Mouse (Mus musculus) neural tube, embryonic 14.5 days (tissue): ENCODE results near the gene Reep1. TPM values are rescaled to one million over a fixed set of nuclear protein-coding genes. Genes with fewer than 3 reads are reported as not detected.
A peak's percentile ranks its signal among the peaks of the same experiment; 100 is the strongest.

Source experiments
- ATAC-seq: fragments of 200-750 bp; cut with Nextera tagmentation; 2 replicates; pipeline ENCODE4 v1.8.0; 2017; ENCODE audit warnings: low read depth, mild to moderate bottlenecking, moderate TSS enrichment, moderate library complexity
- H3K27ac ChIP-seq: fragments of 300-500 bp; sonication (generic); 2 replicates; pipeline ENCODE4 v1.5.1; 2014; ENCODE audit warnings: low read depth, mild to moderate bottlenecking, control low read depth, low read length, moderate library complexity, mixed read lengths
- H3K27me3 ChIP-seq: fragments of 300-500 bp; sonication (generic); 2 replicates; pipeline ENCODE4 v1.6.1; 2014; ENCODE audit warnings: low read length; ENCODE audit not compliant: control insufficient read depth, insufficient read depth
- H3K36me3 ChIP-seq: fragments of 300-500 bp; sonication (generic); 2 replicates; pipeline ENCODE4 v1.6.1; 2014; ENCODE audit warnings: low read length, mixed read lengths; ENCODE audit not compliant: control insufficient read depth, insufficient read depth
- H3K4me1 ChIP-seq: fragments of 300-500 bp; sonication (generic); 2 replicates; pipeline ENCODE4 v1.6.1; 2014; ENCODE audit warnings: low read length; ENCODE audit not compliant: control insufficient read depth, insufficient read depth
- H3K4me2 ChIP-seq: fragments of 300-500 bp; sonication (generic); 2 replicates; pipeline ENCODE4 v1.6.1; 2014; ENCODE audit warnings: mild to moderate bottlenecking, low read depth, low read length, control low read depth
- H3K4me3 ChIP-seq: fragments of 300-500 bp; sonication (generic); 2 replicates; pipeline ENCODE4 v1.5.1; 2014; ENCODE audit warnings: low read depth, low read length, control low read depth, mixed read lengths
- H3K9ac ChIP-seq: fragments of 300-500 bp; sonication (generic); replicated peaks from 2 replicates; pipeline ENCODE4 v1.6.1; 2014; ENCODE audit warnings: low read depth, mild to moderate bottlenecking, control low read depth, low read length, mixed read lengths
- H3K9me3 ChIP-seq: fragments of 300-500 bp; sonication (generic); 2 replicates; pipeline ENCODE4 v1.6.1; 2016; ENCODE audit warnings: low read length; ENCODE audit not compliant: control insufficient read depth
- WGBS: fragments of 180-500 bp; shearing (Covaris S2); extraction: QIAGEN DNeasy Blood & Tissue Kit; methylation state at CpG from one replicate; pipeline ENCODE4 v1.1.7; 2014; 5-methylcytosine and 5-hydroxymethylcytosine counted together
- polyA plus RNA-seq: library from polyadenylated mRNA; unstranded; fragments of >200 nt; fragmentation: Nextera tagmentation; extraction: Ambion mirVana; gene quantifications from 2 replicates; pipeline ENCODE4 v1.2.1, GENCODE M21; 2014

Reep1 gene
- polyA plus RNA-seq, 1 experiment from 2014 or later, result 332 TPM

GRCm38 (mm10) chr6:71783165-71783564 is 75.8 kb downstream of the Reep1 start:
- H3K9ac ChIP-seq, result no peak overlapping the region
- ATAC-seq, result no peak
- H3K4me2 ChIP-seq, result no peak overlapping the region
- peaks cover 33% of the 10 kb centered on the region for H3K36me3 ChIP-seq
- 88% methylated on average over 5 of the region's 5 CpGs for WGBS
- no peaks in the 10 kb centered on the region for H3K4me1 ChIP-seq
- H3K27ac ChIP-seq, result no peak overlapping the region
- H3K4me3 ChIP-seq, result no peak overlapping the region
- no peaks in the 10 kb centered on the region for H3K27me3 ChIP-seq
- H3K9me3 ChIP-seq, result no peaks in the 10 kb centered on the region

GRCm38 (mm10) chr6:71788348-71788747 is 81.0 kb downstream of the Reep1 start:
- WGBS, result 85% methylated on average over 9 of the region's 9 CpGs
- Histone ChIP-seq H3K27me3 (no peaks in the 10 kb centered on the region), H3K4me2 (no peak overlapping the region)

GRCm38 (mm10) chr6:71791771-71792170 is 84.4 kb downstream of the Reep1 start:
- H3K9me3 ChIP-seq, result no peaks in the 10 kb centered on the region
- WGBS, result 88% methylated on average over 6 of the region's 6 CpGs
- no peak for ATAC-seq
- H3K9ac ChIP-seq, result no peak overlapping the region
- no peak overlapping the region for H3K4me3 ChIP-seq
- peaks cover 8% of the 10 kb centered on the region for H3K36me3 ChIP-seq
- no peak overlapping the region for H3K27ac ChIP-seq
- no peaks in the 10 kb centered on the region for H3K27me3 ChIP-seq
- no peak overlapping the region for H3K4me2 ChIP-seq
- no peaks in the 10 kb centered on the region for H3K4me1 ChIP-seq

More at GRCm38 (mm10) chr6:71788348-71788747, 81.0 kb downstream of the Reep1 start:
- H3K9me3 ChIP-seq, result no peaks in the 10 kb centered on the region
- no peak overlapping the region for H3K27ac ChIP-seq
- H3K9ac ChIP-seq, result no peak overlapping the region
- no peaks in the 10 kb centered on the region for H3K4me1 ChIP-seq
- no peak overlapping the region for H3K4me3 ChIP-seq
- peaks cover 4% of the 10 kb centered on the region for H3K36me3 ChIP-seq
- ATAC-seq, result no peak

- no peaks in the 10 kb centered on the region for H3K27me3 ChIP-seq
- no peak for ATAC-seq
- H3K9me3 ChIP-seq, result no peaks in the 10 kb centered on the region
- H3K36me3 ChIP-seq, result peaks cover 19% of the 10 kb centered on the region
- H3K4me1 ChIP-seq, result no peaks in the 10 kb centered on the region
- H3K4me2 ChIP-seq, result no peak overlapping the region
- WGBS, result 75% methylated on average over 3 of the region's 3 CpGs
- H3K27ac ChIP-seq, result no peak overlapping the region
- no peak overlapping the region for H3K4me3 ChIP-seq
- no peak overlapping the region for H3K9ac ChIP-seq
Observed at GRCm38 (mm10) chr6:71799391-71799790, 92.0 kb downstream of the Reep1 start.

GRCm38 (mm10) chr6:71801011-71801713 is 93.8 kb downstream of the Reep1 start:
- no peak overlapping the region for H3K9ac ChIP-seq

GRCm38 (mm10) chr6:71801714-71802094 is 94.3 kb downstream of the Reep1 start:
- no peak overlapping the region for H3K4me2 ChIP-seq
- H3K4me1 ChIP-seq, result no peaks in the 10 kb centered on the region
- H3K4me3 ChIP-seq, result no peak overlapping the region
- no peak overlapping the region for H3K9ac ChIP-seq
- H3K27ac ChIP-seq, result no peak overlapping the region
- ATAC-seq, result no peak
- H3K36me3 ChIP-seq, result peaks cover 12% of the 10 kb centered on the region; the same call in 1 of the 2 replicates
- H3K27me3 ChIP-seq, result no peaks in the 10 kb centered on the region
- H3K9me3 ChIP-seq, result no peaks in the 10 kb centered on the region
- WGBS, result 68% methylated on average over 10 of the region's 10 CpGs

More at GRCm38 (mm10) chr6:71801011-71801713, 93.8 kb downstream of the Reep1 start:
- no peak for ATAC-seq
- Histone ChIP-seq H3K4me1 (no peaks in the 10 kb centered on the region), H3K9me3 (no peaks in the 10 kb centered on the region), H3K4me3 (no peak overlapping the region), H3K27me3 (no peaks in the 10 kb centered on the region), H3K27ac (no peak overlapping the region), H3K36me3 (peaks cover 14% of the 10 kb centered on the region; the same call in 1 of the 2 replicates), H3K4me2 (no peak overlapping the region)
- WGBS, result 71% methylated on average over 7 of the region's 7 CpGs

GRCm38 (mm10) chr6:71803609-71804008 is 96.2 kb downstream of the Reep1 start:
- WGBS, result 93% methylated on average over 1 of the region's 1 CpGs
- Histone ChIP-seq H3K9me3 (no peaks in the 10 kb centered on the region), H3K27ac (0 out of 2 replicates have a peak overlapping the region, but pooled peaks have one; percentile 23), H3K4me1 (no peaks in the 10 kb centered on the region), H3K27me3 (no peaks in the 10 kb centered on the region), H3K4me3 (no peak overlapping the region), H3K4me2 (no peak overlapping the region), H3K9ac (no peak overlapping the region), H3K36me3 (peaks cover 13% of the 10 kb centered on the region; the same call in 1 of the 2 replicates)
- peak; percentile 19; the same call in 1 of the 2 replicates for ATAC-seq

GRCm38 (mm10) chr6:71804061-71804829 is 96.9 kb downstream of the Reep1 start:
- WGBS, result 28% methylated on average over 12 of the region's 12 CpGs
- no peak overlapping the region for H3K27ac ChIP-seq
- ATAC-seq, result peak; percentile 93

GRCm38 (mm10) chr6:71806713-71807112 is 99.4 kb downstream of the Reep1 start:
- Histone ChIP-seq H3K9me3 (no peaks in the 10 kb centered on the region), H3K4me3 (no peak overlapping the region), H3K36me3 (peaks cover 22% of the 10 kb centered on the region), H3K27ac (no peak overlapping the region), H3K4me1 (no peaks in the 10 kb centered on the region), H3K4me2 (no peak overlapping the region), H3K9ac (no peak overlapping the region), H3K27me3 (no peaks in the 10 kb centered on the region)
- no peak for ATAC-seq
- WGBS, result 84% methylated on average over 1 of the region's 1 CpGs

More at GRCm38 (mm10) chr6:71804061-71804829, 96.9 kb downstream of the Reep1 start:
- Histone ChIP-seq H3K4me1 (no peaks in the 10 kb centered on the region), H3K36me3 (peaks cover 16% of the 10 kb centered on the region), H3K4me2 (no peak overlapping the region), H3K9me3 (no peaks in the 10 kb centered on the region), H3K4me3 (no peak overlapping the region), H3K9ac (no peak overlapping the region), H3K27me3 (no peaks in the 10 kb centered on the region)
